8 mouse cellular contexts compared by ENCODE assay signal in genomic region chr17:46453970-46454411, GRCm38 (mm10). TPM values are rescaled to one million over a fixed set of nuclear protein-coding genes. Genes with fewer than 3 reads are reported as not detected.
DNase-seq lines count a peak whose midpoint lies in the region; ATAC-seq lines count a peak whose summit lies in the region.

No protein-coding gene starts in this region.

- H3K27ac ChIP-seq in heart, embryonic 13.5 days (replicated peaks) = no peak overlapping the region
- H3K27ac ChIP-seq in embryonic facial prominence, embryonic 10.5 days (replicated peaks) = peak overlapping the region; percentile 35; the same call in 1 of the 2 replicates
- no peak overlapping the region for H3K27ac ChIP-seq in hindbrain, embryonic 16.5 days (ENCODE audit: low read depth, low read length)
- no peak overlapping the region for H3K27ac ChIP-seq in midbrain, embryonic 16.5 days (ENCODE audit: low read length)

- no peak for DNase-seq in heart, adult 18-20 months
- DNase-seq in embryonic facial prominence, embryonic 10.5 days (ENCODE audit: low spot score) = peak; percentile 37
- DNase-seq in thymus, postnatal 14 days = no peak
- no peak for DNase-seq in thymus, postnatal 25 days
- no peak for DNase-seq in kidney, adult 18-20 months

- ATAC-seq in heart, embryonic 13.5 days (ENCODE audit: extremely low read depth, insufficient number of reproducible peaks, low FRiP score, low TSS enrichment) = no peak
- ATAC-seq in hindbrain, embryonic 16.5 days = peak; percentile 25; the same call in 1 of the 2 replicates
- ATAC-seq in midbrain, embryonic 16.5 days = peak; percentile 21

- H3K4me2 ChIP-seq in heart, embryonic 13.5 days = peak overlapping the region; percentile 86
- H3K4me2 ChIP-seq in hindbrain, embryonic 16.5 days (ENCODE audit: low read length) = peak overlapping the region; percentile 69
- H3K4me2 ChIP-seq in midbrain, embryonic 16.5 days (ENCODE audit: low read length) = peak overlapping the region; percentile 68

- 2% methylated on average over 26 of the region's 26 CpGs for WGBS in heart, embryonic 13.5 days
- 2% methylated on average over 26 of the region's 26 CpGs for WGBS in embryonic facial prominence, embryonic 10.5 days
- WGBS in hindbrain, embryonic 16.5 days = under 1% methylated on average over 25 of the region's 26 CpGs
- WGBS in midbrain, embryonic 16.5 days = 2% methylated on average over 26 of the region's 26 CpGs

- peak overlapping the region; percentile 55 for H3K4me3 ChIP-seq in heart, embryonic 13.5 days
- peak overlapping the region; percentile 61 for H3K4me3 ChIP-seq in embryonic facial prominence, embryonic 10.5 days
- H3K4me3 ChIP-seq in hindbrain, embryonic 16.5 days (ENCODE audit: low read length) = peak overlapping the region; percentile 26; the same call in 1 of the 2 replicates
- peak overlapping the region; percentile 26 for H3K4me3 ChIP-seq in midbrain, embryonic 16.5 days (ENCODE audit: low read depth, low read length)

- H3K36me3 ChIP-seq in heart, embryonic 13.5 days = no peaks in the 10 kb centered on the region
- no peaks in the 10 kb centered on the region for H3K36me3 ChIP-seq in embryonic facial prominence, embryonic 10.5 days (replicated peaks)
- H3K36me3 ChIP-seq in hindbrain, embryonic 16.5 days (ENCODE audit: control insufficient read depth, insufficient read depth, low read length) = no peaks in the 10 kb centered on the region; the same call in 1 of the 2 replicates
- H3K36me3 ChIP-seq in midbrain, embryonic 16.5 days (ENCODE audit: control insufficient read depth, insufficient read depth, low read length) = peaks cover 5% of the 10 kb centered on the region

- peak overlapping the region; percentile 76 for H3K9ac ChIP-seq in heart, embryonic 13.5 days
- peak overlapping the region; percentile 39 for H3K9ac ChIP-seq in hindbrain, embryonic 16.5 days (ENCODE audit: low read depth, low read length)
- peak overlapping the region; percentile 42; the same call in 1 of the 2 replicates for H3K9ac ChIP-seq in midbrain, embryonic 16.5 days (ENCODE audit: low read depth, low read length)

- no peaks in the 10 kb centered on the region for H3K9me3 ChIP-seq in heart, embryonic 13.5 days
- H3K9me3 ChIP-seq in embryonic facial prominence, embryonic 10.5 days = no peaks in the 10 kb centered on the region
- no peaks in the 10 kb centered on the region for H3K9me3 ChIP-seq in hindbrain, embryonic 16.5 days (ENCODE audit: control insufficient read depth, low read length)
- no peaks in the 10 kb centered on the region for H3K9me3 ChIP-seq in midbrain, embryonic 16.5 days (replicated peaks; ENCODE audit: control insufficient read depth, low read length, poor library complexity, severe bottlenecking)

- peaks cover 91% of the 10 kb centered on the region for H3K27me3 ChIP-seq in heart, embryonic 13.5 days (replicated peaks)
- H3K27me3 ChIP-seq in embryonic facial prominence, embryonic 10.5 days (replicated peaks; ENCODE audit: low read depth, poor library complexity, severe bottlenecking) = peaks cover 82% of the 10 kb centered on the region
- 0 out of 2 replicates have a peak, but pooled peaks cover 2% of the 10 kb centered on the region for H3K27me3 ChIP-seq in hindbrain, embryonic 16.5 days (replicated peaks; ENCODE audit: control insufficient read depth, insufficient read depth, low read length)
- H3K27me3 ChIP-seq in midbrain, embryonic 16.5 days (ENCODE audit: control insufficient read depth, insufficient read depth, low read depth, low read length) = peaks cover 2% of the 10 kb centered on the region; the same call in 1 of the 2 replicates

- peaks cover 41% of the 10 kb centered on the region for H3K4me1 ChIP-seq in heart, embryonic 13.5 days
- peaks cover 52% of the 10 kb centered on the region for H3K4me1 ChIP-seq in embryonic facial prominence, embryonic 10.5 days
- peaks cover 21% of the 10 kb centered on the region for H3K4me1 ChIP-seq in hindbrain, embryonic 16.5 days (ENCODE audit: control insufficient read depth, insufficient read depth, low read depth, low read length)
- peaks cover 24% of the 10 kb centered on the region for H3K4me1 ChIP-seq in midbrain, embryonic 16.5 days (ENCODE audit: control insufficient read depth, insufficient read depth, low read length)

RNA-seq across cellular contexts. Expression of gene Slc22a7, which starts 15.7 kb away (rescaled TPM):
- polyA plus RNA-seq in heart, embryonic 13.5 days (2015; fragmentation: Nextera tagmentation; extraction: Ambion mirVana) = not detected in 2 replicates
- not detected for total RNA-seq in heart, adult 18-20 months (2021)
- not detected in 2 replicates for polyA plus RNA-seq in embryonic facial prominence, embryonic 10.5 days (2016; fragmentation: Nextera tagmentation; extraction: Ambion mirVana)
- polyA plus RNA-seq in hindbrain, embryonic 16.5 days (2015; fragmentation: Nextera tagmentation; extraction: Ambion mirVana) = not detected in 2 replicates
- not detected in 2 replicates for polyA plus RNA-seq in midbrain, embryonic 16.5 days (2015; fragmentation: Nextera tagmentation; extraction: Ambion mirVana)

RNA-seq across cellular contexts. Expression of gene Crip3, which starts 25.3 kb away (rescaled TPM):
- polyA plus RNA-seq in heart, embryonic 13.5 days (2015; fragmentation: Nextera tagmentation; extraction: Ambion mirVana) = 1.2 TPM in 2 replicates
- 1 to 10 TPM in 1 of 2 experiments, under 1 TPM in 1; 0.82 to 1.2 TPM for total RNA-seq in heart, adult 18-20 months (2021)
- polyA plus RNA-seq in embryonic facial prominence, embryonic 10.5 days (2016; fragmentation: Nextera tagmentation; extraction: Ambion mirVana) = 0.77 TPM in 1 of 2 replicates, not detected in the other
- polyA plus RNA-seq in hindbrain, embryonic 16.5 days (2015; fragmentation: Nextera tagmentation; extraction: Ambion mirVana) = 3.3 and 3.6 TPM in 2 replicates
- 3.0 and 3.6 TPM in 2 replicates for polyA plus RNA-seq in midbrain, embryonic 16.5 days (2015; fragmentation: Nextera tagmentation; extraction: Ambion mirVana)

RNA-seq across cellular contexts. Expression of gene Ttbk1, which starts 33.5 kb away (rescaled TPM):
- 0.10 and 0.12 TPM in 2 replicates for polyA plus RNA-seq in heart, embryonic 13.5 days (2015; fragmentation: Nextera tagmentation; extraction: Ambion mirVana)
- total RNA-seq in heart, adult 18-20 months (2021) = under 1 TPM; 0.20 to 0.28 TPM
- 0.67 and 0.80 TPM in 2 replicates for polyA plus RNA-seq in embryonic facial prominence, embryonic 10.5 days (2016; fragmentation: Nextera tagmentation; extraction: Ambion mirVana)
- polyA plus RNA-seq in hindbrain, embryonic 16.5 days (2015; fragmentation: Nextera tagmentation; extraction: Ambion mirVana) = 5.1 and 5.5 TPM in 2 replicates
- 4.7 and 5.5 TPM in 2 replicates for polyA plus RNA-seq in midbrain, embryonic 16.5 days (2015; fragmentation: Nextera tagmentation; extraction: Ambion mirVana)

RNA-seq across cellular contexts. Expression of gene Dnph1, which starts 42.5 kb away (rescaled TPM):
- 24.7 and 32.5 TPM in 2 replicates for polyA plus RNA-seq in heart, embryonic 13.5 days (2015; fragmentation: Nextera tagmentation; extraction: Ambion mirVana)
- total RNA-seq in heart, adult 18-20 months (2021) = 1 to 10 TPM; 1.2 to 1.5 TPM
- 79.9 and 81.6 TPM in 2 replicates for polyA plus RNA-seq in embryonic facial prominence, embryonic 10.5 days (2016; fragmentation: Nextera tagmentation; extraction: Ambion mirVana)
- 18.7 and 19.0 TPM in 2 replicates for polyA plus RNA-seq in hindbrain, embryonic 16.5 days (2015; fragmentation: Nextera tagmentation; extraction: Ambion mirVana)
- 11.1 and 11.5 TPM in 2 replicates for polyA plus RNA-seq in midbrain, embryonic 16.5 days (2015; fragmentation: Nextera tagmentation; extraction: Ambion mirVana)
